ENCODE assay signal across 7 mouse cellular contexts in genomic region chr9:77917622-77918131, GRCm38 (mm10). TPM values are rescaled to one million over a fixed set of nuclear protein-coding genes. Genes with fewer than 3 reads are reported as not detected.
DNase-seq lines count a peak whose midpoint lies in the region; ATAC-seq and TF ChIP-seq lines count a peak whose summit lies in the region.

No protein-coding gene starts in this region.

- no peak for TF ChIP-seq CTCF in liver, adult 2 months (IDR thresholded peaks at IDR 0.05; ENCODE audit: low read depth, low read length)

- H3K27ac ChIP-seq in forebrain, embryonic 12.5 days = peak overlapping the region; percentile 89
- peak overlapping the region; percentile 80 for H3K27ac ChIP-seq in liver, adult 2 months (replicated peaks; ENCODE audit: insufficient read depth, low read depth, low read length)
- H3K27ac ChIP-seq in neural tube, embryonic 15.5 days (replicated peaks) = peak overlapping the region; percentile 96

- H3K4me2 ChIP-seq in forebrain, embryonic 12.5 days = peak overlapping the region; percentile 83
- peak overlapping the region; percentile 86 for H3K4me2 ChIP-seq in neural tube, embryonic 15.5 days

- peak overlapping the region; percentile 92 for H3K4me3 ChIP-seq in forebrain, embryonic 12.5 days (replicated peaks)
- H3K4me3 ChIP-seq in liver, adult 2 months (ENCODE audit: insufficient read depth, low read depth, low read length) = peak overlapping the region; percentile 90
- peak overlapping the region; percentile 96 for H3K4me3 ChIP-seq in neural tube, embryonic 15.5 days (replicated peaks)

- H3K9me3 ChIP-seq in forebrain, embryonic 12.5 days = no peaks in the 10 kb centered on the region
- H3K9me3 ChIP-seq in neural tube, embryonic 15.5 days (replicated peaks) = no peaks in the 10 kb centered on the region

- intact Hi-C loops in left cerebral cortex, postnatal 36 days (cut with DNase I) = loop anchor here (5.0 kb wide), 2 partner anchors 50 to 75 kb away; no protein-coding TSS in a partner anchor

- H3K27me3 ChIP-seq in forebrain, embryonic 12.5 days = no peaks in the 10 kb centered on the region
- H3K27me3 ChIP-seq in liver, adult 2 months (ENCODE audit: control insufficient read depth, insufficient read depth, low read length) = no peaks in the 10 kb centered on the region
- no peaks in the 10 kb centered on the region for H3K27me3 ChIP-seq in neural tube, embryonic 15.5 days (replicated peaks)

- no peaks in the 10 kb centered on the region for H3K36me3 ChIP-seq in forebrain, embryonic 12.5 days (replicated peaks)
- H3K36me3 ChIP-seq in liver, adult 2 months (ENCODE audit: control insufficient read depth, insufficient read depth, low read length) = no peaks in the 10 kb centered on the region
- no peaks in the 10 kb centered on the region for H3K36me3 ChIP-seq in neural tube, embryonic 15.5 days

- peak; percentile 48 to 68 for DNase-seq in left cerebral cortex, adult 18-20 months (ENCODE audit: low spot score in 2 of 2)
- no peak for DNase-seq in left cerebral cortex, postnatal 36 days (ENCODE audit: low spot score in 2 of 2)
- peak; percentile 45 to 61 for DNase-seq in adrenal gland, postnatal 36 days
- DNase-seq in liver, adult 2 months (ENCODE audit: extremely low read depth, low read depth, low spot score) = no peak
- no peak for DNase-seq in cerebellum, adult 11 months

- H3K9ac ChIP-seq in forebrain, embryonic 12.5 days = peak overlapping the region; percentile 89
- H3K9ac ChIP-seq in liver, adult 2 months (ENCODE audit: low read depth, low read length) = peak overlapping the region; percentile 96
- H3K9ac ChIP-seq in neural tube, embryonic 15.5 days (replicated peaks) = peak overlapping the region; percentile 86

- under 1% methylated on average over 45 of the region's 45 CpGs for WGBS in forebrain, embryonic 12.5 days
- WGBS in liver, adult 2 months = under 1% methylated on average over 45 of the region's 45 CpGs
- WGBS in neural tube, embryonic 15.5 days = under 1% methylated on average over 45 of the region's 45 CpGs

- TF ChIP-seq POLR2A in liver, adult 2 months (IDR thresholded peaks at IDR 0.05; ENCODE audit: extremely low read depth, insufficient read depth, low read length) = no peak

- peak; percentile 72 for ATAC-seq in forebrain, embryonic 12.5 days (ENCODE audit: low FRiP score)
- peak; percentile 76 for ATAC-seq in neural tube, embryonic 15.5 days (ENCODE audit: low FRiP score)

- H3K4me1 ChIP-seq in forebrain, embryonic 12.5 days = peaks cover 29% of the 10 kb centered on the region
- peaks cover 32% of the 10 kb centered on the region for H3K4me1 ChIP-seq in liver, adult 2 months (ENCODE audit: control insufficient read depth, insufficient read depth, low read length)
- H3K4me1 ChIP-seq in neural tube, embryonic 15.5 days = peaks cover 34% of the 10 kb centered on the region

- peaks cover 34% of the 10 kb centered on the region for H3K79me2 ChIP-seq in liver, adult 2 months (ENCODE audit: control insufficient read depth, insufficient read depth, low read length)

RNA-seq across cellular contexts. Expression of gene Elovl5, which starts 0.5 kb away (rescaled TPM):
- total RNA-seq in left cerebral cortex, adult 18-20 months (2021) = 10 to 100 TPM; 63.7 to 64.2 TPM
- 10 to 100 TPM; 62.2 to 68.7 TPM for total RNA-seq in left cerebral cortex, postnatal 36 days (2021)
- 100 to 1,000 TPM; 613 to 759 TPM for total RNA-seq in adrenal gland, postnatal 36 days (2021)
- 74.6 and 78.8 TPM in 2 replicates for polyA plus RNA-seq in forebrain, embryonic 12.5 days (2016; fragmentation: Nextera tagmentation; extraction: Ambion mirVana)
- 228 and 280 TPM in 2 replicates for total RNA-seq in liver, adult 2 months (2014; rRNA removed)
- polyA plus RNA-seq in liver, adult 2 months (2012; rRNA removed) = 234 and 322 TPM in 2 replicates
- 61.8 and 70.4 TPM in 2 replicates for polyA plus RNA-seq in neural tube, embryonic 15.5 days (2015; fragmentation: Nextera tagmentation; extraction: Ambion mirVana)

Comparison
In these comparisons a context has a peak if more than half of its experiments do, and no peak if none do; other contexts are left out.
1. DNase-seq: peak in left cerebral cortex, adult 18-20 months (2 of 2) and adrenal gland, postnatal 36 days (2 of 2); none in left cerebral cortex, postnatal 36 days (0 of 2), liver, adult 2 months (single experiment) and cerebellum, adult 11 months (single experiment).
2. Peak in every context shown above with its lines, with median percentiles within 50 percentile points of each other: H3K27ac ChIP-seq, H3K4me3 ChIP-seq and H3K9ac ChIP-seq.